In genomic region chr4:142275242-142275641, GRCm38 (mm10) we compare ENCODE assay signal across 14 mouse cellular contexts. TPM values are rescaled to one million over a fixed set of nuclear protein-coding genes. Genes with fewer than 3 reads are reported as not detected.
DNase-seq lines count a peak whose midpoint lies in the region; ATAC-seq and TF ChIP-seq lines count a peak whose summit lies in the region.
"Had no signal": no experiment of that assay in that cellular context is flagged by ENCODE, and none has a peak within 500 bp of the region (broad histone marks: within the 10 kb centered on the region; RNA-seq: fewer than 3 reads in every experiment).

No protein-coding gene starts in this region.

- 46% methylated on average over 2 of the region's 2 CpGs for WGBS in forebrain, embryonic 12.5 days
- WGBS in forebrain, embryonic 14.5 days, result 37% methylated on average over 2 of the region's 2 CpGs
- 44% methylated on average over 2 of the region's 2 CpGs for WGBS in liver, adult 2 months
- WGBS in liver, embryonic 12.5 days (ENCODE audit: insufficient replicate concordance), result 17% methylated on average over 2 of the region's 2 CpGs

- 0 out of 2 replicates have a peak overlapping the region, but pooled peaks have one; percentile 42 for H3K27ac ChIP-seq in forebrain, embryonic 12.5 days
- no peak overlapping the region for H3K27ac ChIP-seq in forebrain, embryonic 14.5 days (ENCODE audit: low read depth, low read length)
- no peak overlapping the region for H3K27ac ChIP-seq in liver, adult 2 months (replicated peaks; ENCODE audit: insufficient read depth, low read depth, low read length)
- H3K27ac ChIP-seq in liver, embryonic 12.5 days, result no peak overlapping the region
- H3K27ac ChIP-seq: neural tube, embryonic 12.5 days had no signal

- peaks cover 14% of the 10 kb centered on the region for H3K4me1 ChIP-seq in forebrain, embryonic 12.5 days
- peaks cover 12% of the 10 kb centered on the region; the same call in 1 of the 2 replicates for H3K4me1 ChIP-seq in forebrain, embryonic 14.5 days (ENCODE audit: control insufficient read depth, insufficient read depth, low read length)
- no peaks in the 10 kb centered on the region for H3K4me1 ChIP-seq in liver, adult 2 months (ENCODE audit: control insufficient read depth, insufficient read depth, low read length)
- H3K4me1 ChIP-seq in liver, embryonic 12.5 days, result no peaks in the 10 kb centered on the region

- no peak overlapping the region for H3K9ac ChIP-seq in forebrain, embryonic 12.5 days
- no peak overlapping the region for H3K9ac ChIP-seq in forebrain, embryonic 14.5 days (ENCODE audit: low read length)
- no peak overlapping the region for H3K9ac ChIP-seq in liver, adult 2 months (ENCODE audit: low read depth, low read length)
- no peak overlapping the region for H3K9ac ChIP-seq in liver, embryonic 12.5 days
- H3K9ac ChIP-seq: neural tube, embryonic 12.5 days had no signal

- no peak for TF ChIP-seq POLR2A in liver, adult 2 months (IDR thresholded peaks at IDR 0.05; ENCODE audit: extremely low read depth, insufficient read depth, low read length)

- H3K27me3 ChIP-seq in forebrain, embryonic 12.5 days, result no peaks in the 10 kb centered on the region
- no peaks in the 10 kb centered on the region for H3K27me3 ChIP-seq in forebrain, embryonic 14.5 days (replicated peaks; ENCODE audit: control insufficient read depth, insufficient read depth, low read length)
- H3K27me3 ChIP-seq in liver, adult 2 months (ENCODE audit: control insufficient read depth, insufficient read depth, low read length), result no peaks in the 10 kb centered on the region
- H3K27me3 ChIP-seq in liver, embryonic 12.5 days (replicated peaks), result peaks cover 7% of the 10 kb centered on the region; the same call in 1 of the 2 replicates
- H3K27me3 ChIP-seq: neural tube, embryonic 12.5 days; Patski had no signal

- no peaks in the 10 kb centered on the region; the same call in 1 of the 2 replicates for H3K9me3 ChIP-seq in forebrain, embryonic 12.5 days
- no peaks in the 10 kb centered on the region for H3K9me3 ChIP-seq in forebrain, embryonic 14.5 days (replicated peaks; ENCODE audit: control insufficient read depth, low read length)
- H3K9me3 ChIP-seq in liver, embryonic 12.5 days (replicated peaks), result no peaks in the 10 kb centered on the region
- H3K9me3 ChIP-seq: neural tube, embryonic 12.5 days had no signal

- no peak for DNase-seq in forebrain, embryonic 14.5 days (ENCODE audit: low spot score)
- no peak for DNase-seq in liver, adult 2 months (ENCODE audit: extremely low read depth, low read depth, low spot score)
- DNase-seq in WW6 (ENCODE audit: low read depth, low spot score), result peak; percentile 28
- peak; percentile 9 for DNase-seq in lung, postnatal 14 days
- no peak for DNase-seq in right cerebral cortex, postnatal 36 days (ENCODE audit: low spot score in 2 of 2)
- DNase-seq in heart, adult 11 months, result no peak
- DNase-seq: cerebellum, postnatal 14 days; heart, postnatal 4 days; left cerebral cortex, postnatal 4 days; thymus, postnatal 36 days had no signal

- H3K4me3 ChIP-seq in forebrain, embryonic 12.5 days (replicated peaks), result no peak overlapping the region
- H3K4me3 ChIP-seq in forebrain, embryonic 14.5 days (ENCODE audit: low read depth, low read length), result no peak overlapping the region
- no peak overlapping the region for H3K4me3 ChIP-seq in liver, adult 2 months (ENCODE audit: insufficient read depth, low read depth, low read length)
- no peak overlapping the region for H3K4me3 ChIP-seq in liver, embryonic 12.5 days
- H3K4me3 ChIP-seq: neural tube, embryonic 12.5 days had no signal

- no peaks in the 10 kb centered on the region for H3K36me3 ChIP-seq in forebrain, embryonic 12.5 days (replicated peaks)
- no peaks in the 10 kb centered on the region for H3K36me3 ChIP-seq in forebrain, embryonic 14.5 days (ENCODE audit: control insufficient read depth, insufficient read depth, low read length)
- H3K36me3 ChIP-seq in liver, adult 2 months (ENCODE audit: control insufficient read depth, insufficient read depth, low read length), result no peaks in the 10 kb centered on the region
- no peaks in the 10 kb centered on the region for H3K36me3 ChIP-seq in liver, embryonic 12.5 days
- H3K36me3 ChIP-seq: neural tube, embryonic 12.5 days had no signal

- peak overlapping the region; percentile 6; the same call in 1 of the 2 replicates for H3K4me2 ChIP-seq in forebrain, embryonic 12.5 days
- H3K4me2 ChIP-seq in forebrain, embryonic 14.5 days (ENCODE audit: low read length), result no peak overlapping the region
- no peak overlapping the region for H3K4me2 ChIP-seq in liver, embryonic 12.5 days
- H3K4me2 ChIP-seq: neural tube, embryonic 12.5 days had no signal

- TF ChIP-seq CTCF in liver, adult 2 months (IDR thresholded peaks at IDR 0.05; ENCODE audit: low read depth, low read length), result peak; percentile 39; the same call in 1 of the 2 replicates

- H3K79me2 ChIP-seq in liver, adult 2 months (ENCODE audit: control insufficient read depth, insufficient read depth, low read length), result no peaks in the 10 kb centered on the region

- ATAC-seq in forebrain, embryonic 12.5 days (ENCODE audit: low FRiP score), result peak; percentile 18; the same call in 1 of the 2 replicates
- no peak for ATAC-seq in forebrain, embryonic 14.5 days
- no peak for ATAC-seq in liver, embryonic 12.5 days
- ATAC-seq: Patski had no signal

RNA-seq across cellular contexts. Expression of gene Kazn, which starts 36.0 kb away (rescaled TPM):
- polyA plus RNA-seq in forebrain, embryonic 12.5 days (2016; fragmentation: Nextera tagmentation; extraction: Ambion mirVana), result 22.2 and 25.6 TPM in 2 replicates
- polyA plus RNA-seq in forebrain, embryonic 14.5 days (2014; fragmentation: Nextera tagmentation; extraction: Ambion mirVana), result 11.5 and 13.1 TPM in 2 replicates
- 0.37 and 0.54 TPM in 2 replicates for total RNA-seq in liver, adult 2 months (2014; rRNA removed)
- polyA plus RNA-seq in liver, adult 2 months (2012; rRNA removed), result 0.91 and 1.3 TPM in 2 replicates
- polyA plus RNA-seq in liver, embryonic 12.5 days (2016; fragmentation: Nextera tagmentation; extraction: Ambion mirVana), result 2.1 and 2.8 TPM in 2 replicates

Comparison
In these comparisons a context has a peak if more than half of its experiments do, and no peak if none do; other contexts are left out.
1. DNase-seq: peak in WW6 (single experiment) and lung, postnatal 14 days (single experiment); none in forebrain, embryonic 14.5 days (single experiment), liver, adult 2 months (single experiment), right cerebral cortex, postnatal 36 days (0 of 2) and heart, adult 11 months (single experiment).